Mouse (Mus musculus): ENCODE measurements around the gene Mndal. TPM values are rescaled to one million over a fixed set of nuclear protein-coding genes. Genes with fewer than 3 reads are reported as not detected.
"Not testable (repeated sequence)": the region's sequence is repeated elsewhere in the genome, so short reads cannot be mapped to it uniquely, and the experiment has no call there.

Gene Mndal
- polyA plus RNA-seq, 1 experiment from 2014 or later = 0.74 TPM

DNA sequence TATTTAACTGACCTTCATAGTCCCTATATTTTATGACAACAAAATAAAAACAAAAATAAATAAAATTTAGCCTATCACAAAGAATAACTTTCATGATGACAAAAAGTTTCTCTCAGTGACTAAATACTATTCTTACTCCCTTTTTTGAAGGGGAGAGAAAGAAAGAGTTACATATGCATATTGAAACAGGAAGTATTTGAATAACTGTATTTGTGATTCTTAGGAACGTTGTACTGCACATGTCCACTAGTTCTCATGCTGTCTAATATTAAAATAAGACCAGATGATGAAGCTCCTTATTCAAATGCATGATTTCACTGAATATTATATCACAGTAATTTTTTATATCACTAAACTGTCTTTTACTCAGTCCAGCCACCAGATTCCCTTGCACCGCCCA is 140.5 kb downstream of the Mndal start:
- H3K4me3 ChIP-seq; ATAC-seq (ENCODE audit: low FRiP score); H3K27me3 ChIP-seq; H3K4me2 ChIP-seq (replicated peaks); H3K9ac ChIP-seq; H3K27ac ChIP-seq; H3K36me3 ChIP-seq; H3K9me3 ChIP-seq (replicated peaks); H3K4me1 ChIP-seq: not testable (repeated sequence)
- 92% methylated on average over 2 of the region's 2 CpGs for WGBS

Other genes starting within 250 kb of the Mndal start
- 0.22 and 0.33 TPM in 2 replicates for gene Ifi207, start 200.7 kb downstream of the Mndal start, polyA plus RNA-seq (2016; fragmentation: Nextera tagmentation; extraction: Ambion mirVana)
- 0.77 and 1.5 TPM in 2 replicates for gene Ifi204, start 175.5 kb downstream of the Mndal start, polyA plus RNA-seq (2016; fragmentation: Nextera tagmentation; extraction: Ambion mirVana)
- gene Ifi211, start 29.4 kb downstream of the Mndal start, polyA plus RNA-seq (2016; fragmentation: Nextera tagmentation; extraction: Ambion mirVana) = 0.18 TPM in 1 of 2 replicates, not detected in the other
- 0.10 and 0.64 TPM in 2 replicates for gene Ifi203, start 181 bp upstream of the Mndal start, polyA plus RNA-seq (2016; fragmentation: Nextera tagmentation; extraction: Ambion mirVana)
- not detected in 2 replicates for gene Ifi202b, start 40.3 kb upstream of the Mndal start, polyA plus RNA-seq (2016; fragmentation: Nextera tagmentation; extraction: Ambion mirVana)
- not detected in 2 replicates for gene Ifi205, start 89.3 kb upstream of the Mndal start, polyA plus RNA-seq (2016; fragmentation: Nextera tagmentation; extraction: Ambion mirVana)
- not detected in 2 replicates for gene Olfr433, start 98.2 kb upstream of the Mndal start, polyA plus RNA-seq (2016; fragmentation: Nextera tagmentation; extraction: Ambion mirVana)
- not detected in 2 replicates for gene Olfr432, start 106.7 kb upstream of the Mndal start, polyA plus RNA-seq (2016; fragmentation: Nextera tagmentation; extraction: Ambion mirVana)
- gene Olfr430, start 124.1 kb upstream of the Mndal start, polyA plus RNA-seq (2016; fragmentation: Nextera tagmentation; extraction: Ambion mirVana) = not detected in 2 replicates
- not detected in 2 replicates for gene Olfr429, start 141.8 kb upstream of the Mndal start, polyA plus RNA-seq (2016; fragmentation: Nextera tagmentation; extraction: Ambion mirVana)
- gene Olfr427, start 154.4 kb upstream of the Mndal start, polyA plus RNA-seq (2016; fragmentation: Nextera tagmentation; extraction: Ambion mirVana) = not detected in 2 replicates
- not detected in 2 replicates for gene Olfr231, start 178.7 kb upstream of the Mndal start, polyA plus RNA-seq (2016; fragmentation: Nextera tagmentation; extraction: Ambion mirVana)
- gene Olfr424, start 189.0 kb upstream of the Mndal start, polyA plus RNA-seq (2016; fragmentation: Nextera tagmentation; extraction: Ambion mirVana) = not detected in 2 replicates
- gene Olfr420, start 213.1 kb upstream of the Mndal start, polyA plus RNA-seq (2016; fragmentation: Nextera tagmentation; extraction: Ambion mirVana) = not detected in 2 replicates
- 1.5 and 1.7 TPM in 2 replicates for gene Spta1, start 230.3 kb upstream of the Mndal start, polyA plus RNA-seq (2016; fragmentation: Nextera tagmentation; extraction: Ambion mirVana)

Data from hindbrain, embryonic 12.5 days (tissue).